Mouse (Mus musculus) midbrain, embryonic 16.5 days (tissue): ENCODE measurements at regions not wholly inside any gene's neighbourhood (a gene's known extent, or its start where the extent isn't known, plus 50 kb on each side); places are given as distances from the start of the nearest gene placed in this dataset.

Experiments
- ATAC-seq: fragments of 200-750 bp; cut with Nextera tagmentation; 2 replicates; pipeline ENCODE4 v1.8.0; 2017; ENCODE audit warnings: moderate TSS enrichment
- H3K27ac ChIP-seq: fragments of 300-500 bp; sonication (generic); 2 replicates; pipeline ENCODE4 v1.5.1; 2014; ENCODE audit warnings: mild to moderate bottlenecking, low read length, mixed read lengths
- H3K27me3 ChIP-seq: fragments of 300-500 bp; sonication (generic); 2 replicates; pipeline ENCODE4 v1.6.1; 2014; ENCODE audit warnings: low read depth, low read length, mixed read lengths; ENCODE audit not compliant: control insufficient read depth, insufficient read depth
- H3K36me3 ChIP-seq: fragments of 300-500 bp; sonication (generic); 2 replicates; pipeline ENCODE4 v1.6.1; 2014; ENCODE audit warnings: mild to moderate bottlenecking, low read length, moderate library complexity, mixed read lengths; ENCODE audit not compliant: control insufficient read depth, insufficient read depth
- H3K4me1 ChIP-seq: fragments of 300-500 bp; sonication (generic); 2 replicates; pipeline ENCODE4 v1.6.1; 2014; ENCODE audit warnings: mild to moderate bottlenecking, low read length, mixed read lengths; ENCODE audit not compliant: control insufficient read depth, insufficient read depth
- H3K4me2 ChIP-seq: fragments of 300-500 bp; sonication (generic); 2 replicates; pipeline ENCODE4 v1.6.1; 2014; ENCODE audit warnings: mild to moderate bottlenecking, low read length, mixed read lengths
- H3K4me3 ChIP-seq: fragments of 300-500 bp; sonication (generic); 2 replicates; pipeline ENCODE4 v1.5.1; 2014; ENCODE audit warnings: low read depth, mild to moderate bottlenecking, low read length, moderate library complexity, mixed read lengths
- H3K9ac ChIP-seq: fragments of 300-500 bp; sonication (generic); 2 replicates; pipeline ENCODE4 v1.6.1; 2014; ENCODE audit warnings: low read depth, low read length, mixed read lengths
- H3K9me3 ChIP-seq: fragments of 300-500 bp; sonication (generic); replicated peaks from 2 replicates; pipeline ENCODE4 v1.6.1; 2014; ENCODE audit warnings: mild to moderate bottlenecking, low read length, mixed read lengths; ENCODE audit not compliant: control insufficient read depth, poor library complexity, severe bottlenecking
- WGBS: fragments of 180-500 bp; shearing (Covaris S2); extraction: QIAGEN DNeasy Blood & Tissue Kit; methylation state at CpG from one replicate; pipeline ENCODE4 v1.1.7; 2014; 5-methylcytosine and 5-hydroxymethylcytosine counted together

DNA sequence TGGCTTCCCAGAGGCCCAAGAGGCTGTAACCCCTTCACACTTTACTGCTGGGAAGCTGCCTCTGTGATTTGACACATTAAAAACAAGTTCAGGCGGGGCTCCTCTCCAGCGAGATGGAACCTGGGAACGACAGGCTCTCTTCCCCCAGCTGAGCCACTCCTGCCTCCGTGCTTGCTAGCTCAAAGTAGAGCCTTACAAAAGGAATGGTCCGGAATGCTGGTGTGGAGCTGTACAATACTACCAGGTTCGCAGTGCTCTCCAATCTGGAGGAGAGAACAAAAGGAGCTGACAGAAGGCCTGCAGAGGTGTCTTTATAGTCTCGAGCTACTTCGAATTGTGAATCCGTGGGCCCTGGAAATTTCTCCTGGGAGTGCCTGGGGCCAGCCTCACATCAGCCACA lies 100.4 kb upstream of the Irx4 start:
- Histone ChIP-seq H3K36me3 (no peaks in the 10 kb centered on the region), H3K9ac (peak overlapping the region; percentile 57), H3K27ac (no peak overlapping the region), H3K4me3 (peak overlapping the region; percentile 37), H3K4me1 (peaks cover 10% of the 10 kb centered on the region), H3K27me3 (peaks cover 3% of the 10 kb centered on the region; the same call in 1 of the 2 replicates), H3K9me3 (no peaks in the 10 kb centered on the region), H3K4me2 (peak overlapping the region; percentile 74)
- 7% methylated on average over 9 of the region's 9 CpGs for WGBS
- peak; percentile 67 for ATAC-seq

DNA sequence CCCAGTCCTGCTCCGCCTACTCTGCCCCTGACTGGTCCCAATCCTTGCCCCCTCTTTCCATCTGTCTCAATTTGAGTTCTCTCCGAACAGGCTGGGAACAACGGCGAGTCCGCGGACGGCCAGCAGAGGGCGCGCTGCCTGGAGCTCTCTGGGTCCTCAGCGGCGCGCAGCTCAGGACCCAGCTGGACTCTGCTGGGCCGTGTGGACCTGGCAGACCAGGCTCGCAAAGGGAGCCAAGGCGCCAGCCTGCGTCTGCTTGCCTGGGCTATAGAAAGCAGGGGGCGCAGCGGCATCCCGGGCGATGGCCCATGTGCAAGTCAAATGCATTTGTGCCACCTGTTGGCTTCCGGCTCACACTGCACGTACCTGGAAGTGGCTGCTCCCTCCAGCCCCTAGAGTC lies 100.0 kb upstream of the Irx4 start:
- Histone ChIP-seq H3K4me1 (peaks cover 10% of the 10 kb centered on the region), H3K9me3 (no peaks in the 10 kb centered on the region), H3K4me3 (peak overlapping the region; percentile 37), H3K27me3 (peaks cover 3% of the 10 kb centered on the region; the same call in 1 of the 2 replicates), H3K9ac (peak overlapping the region; percentile 57), H3K36me3 (no peaks in the 10 kb centered on the region), H3K27ac (no peak overlapping the region), H3K4me2 (peak overlapping the region; percentile 74)
- WGBS = 0% methylated on average over 22 of the region's 22 CpGs
- peak; percentile 97 for ATAC-seq

DNA sequence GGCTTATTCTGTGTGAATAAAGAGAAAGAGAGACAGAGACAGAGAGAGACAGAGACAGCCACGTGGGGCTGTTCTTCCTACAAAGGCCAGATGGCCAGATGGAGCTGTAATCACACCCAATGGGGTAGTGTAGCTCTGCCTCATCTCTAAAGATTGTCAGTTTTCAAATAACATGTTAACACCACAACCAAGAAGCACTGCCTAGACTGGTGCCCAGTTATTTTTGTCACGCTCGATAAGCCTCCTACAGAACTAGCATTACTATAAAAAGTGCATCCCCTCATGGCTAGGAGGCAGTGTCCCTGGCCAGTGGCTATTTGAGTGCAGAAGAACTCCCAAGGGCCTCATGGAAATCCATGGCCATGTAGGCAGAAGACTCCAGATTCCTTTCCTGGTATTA lies 90.0 kb upstream of the Irx4 start:
- WGBS = 77% methylated on average over 3 of the region's 3 CpGs
- H3K4me3 ChIP-seq = no peak overlapping the region
- ATAC-seq = no peak

DNA sequence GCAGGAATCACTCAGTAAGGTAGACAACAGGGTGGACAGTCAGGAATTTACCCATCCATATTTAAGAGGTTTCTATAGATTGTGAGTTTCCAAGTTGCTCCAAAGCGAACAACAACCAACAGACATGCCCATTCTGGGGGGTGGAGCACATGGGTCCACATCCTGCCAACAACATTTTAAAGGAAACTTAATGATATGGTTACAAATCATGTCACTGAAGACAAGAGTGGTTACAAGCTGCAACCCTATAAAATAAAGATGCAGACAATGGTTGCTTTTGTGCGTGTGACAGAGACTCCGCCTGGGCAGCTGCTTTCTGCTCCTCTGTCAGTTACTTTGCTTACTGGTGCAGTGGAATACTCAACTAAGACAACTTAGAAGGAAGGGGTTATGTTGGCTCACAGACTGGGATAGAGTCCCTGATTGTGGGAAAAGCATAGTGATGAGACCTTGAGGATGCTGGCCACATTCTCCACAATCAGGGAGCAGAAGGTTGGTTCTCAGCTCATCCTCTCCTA lies 52.3 kb upstream of the Irx4 start:
- Histone ChIP-seq H3K36me3 (no peaks in the 10 kb centered on the region), H3K27ac (no peak overlapping the region), H3K4me2 (no peak overlapping the region), H3K9ac (no peak overlapping the region), H3K27me3 (no peaks in the 10 kb centered on the region), H3K4me1 (no peaks in the 10 kb centered on the region), H3K9me3 (peaks cover 6% of the 10 kb centered on the region; the same call in 1 of the 2 replicates), H3K4me3 (no peak overlapping the region)
- no peak for ATAC-seq
- 88% methylated on average over 3 of the region's 3 CpGs for WGBS

More for the DNA sequence above, 90.0 kb upstream of the Irx4 start:
- no peak overlapping the region for H3K9ac ChIP-seq
- H3K4me1 ChIP-seq = no peaks in the 10 kb centered on the region
- no peaks in the 10 kb centered on the region for H3K27me3 ChIP-seq
- H3K4me2 ChIP-seq = no peak overlapping the region
- no peaks in the 10 kb centered on the region for H3K9me3 ChIP-seq
- no peak overlapping the region for H3K27ac ChIP-seq
- no peaks in the 10 kb centered on the region for H3K36me3 ChIP-seq
